Mouse (Mus musculus): ENCODE data around the gene Tbc1d23. TPM values are rescaled to one million over a fixed set of nuclear protein-coding genes. Genes with fewer than 3 reads are reported as not detected.

The Tbc1d23 gene
- 24.4 and 31.6 TPM in 2 replicates for polyA plus RNA-seq (2014; fragmentation: Nextera tagmentation; extraction: Ambion mirVana)

GRCm38 (mm10) chr16:57231089-57231936 is at the start of gene Tbc1d23:
Gene Tbc1d23 (minus strand): TSS chr16:57231504.
- H3K9me3 ChIP-seq (ENCODE audit: control insufficient read depth, low read length): no peaks in the 10 kb centered on the region
- H3K36me3 ChIP-seq (ENCODE audit: control insufficient read depth, insufficient read depth, low read length): no peaks in the 10 kb centered on the region
- H3K27ac ChIP-seq (replicated peaks in 1 of 2; ENCODE audit: control insufficient read depth in 1 of 2, insufficient read depth in 1 of 2, low read depth in 2 of 2, low read length in 2 of 2): peak within 1 kb of the TSS; percentile 70 to 81
- H3K9ac ChIP-seq (ENCODE audit: low read length): peak within 1 kb of the TSS; percentile 83
- peak within 1 kb of the TSS; percentile 85 to 93 for H3K4me3 ChIP-seq (ENCODE audit: control insufficient read depth in 1 of 2, insufficient read depth in 1 of 2, low read depth in 1 of 2, low read length in 2 of 2)
- ATAC-seq (ENCODE audit: insufficient number of reproducible peaks, insufficient read depth, low FRiP score, low read depth): peak; percentile 98
- H3K4me1 ChIP-seq (ENCODE audit: control insufficient read depth in 2 of 2, insufficient read depth in 2 of 2, low read length in 2 of 2): peaks cover 3 to 28% of the 10 kb centered on the region in 2 experiments
- H3K4me2 ChIP-seq (ENCODE audit: low read length): peak within 1 kb of the TSS; percentile 73
- H3K27me3 ChIP-seq (ENCODE audit: control insufficient read depth, insufficient read depth, low read length): no peaks in the 10 kb centered on the region
- WGBS: under 1% methylated on average over 42 of the region's 42 CpGs

GRCm38 (mm10) chr16:57280221-57281217 is 49.2 kb upstream of the Tbc1d23 start:
- H3K4me1 ChIP-seq (ENCODE audit: control insufficient read depth in 2 of 2, insufficient read depth in 2 of 2, low read length in 2 of 2): peaks cover 0 to 5% of the 10 kb centered on the region in 2 experiments; a peak in 1 of 4 replicates
- no peak for ATAC-seq (ENCODE audit: insufficient number of reproducible peaks, insufficient read depth, low FRiP score, low read depth)
- WGBS: 79% methylated on average over 31 of the region's 31 CpGs

GRCm38 (mm10) chr16:57278976-57279626 is 47.8 kb upstream of the Tbc1d23 start:
- ATAC-seq (ENCODE audit: insufficient number of reproducible peaks, insufficient read depth, low FRiP score, low read depth): no peak
- peaks cover 0 to 5% of the 10 kb centered on the region in 2 experiments; a peak in 1 of 4 replicates for H3K4me1 ChIP-seq (ENCODE audit: control insufficient read depth in 2 of 2, insufficient read depth in 2 of 2, low read length in 2 of 2)
- H3K4me2 ChIP-seq (ENCODE audit: low read length): no peak overlapping the region
- no peak overlapping the region for H3K9ac ChIP-seq (ENCODE audit: low read length)
- H3K27me3 ChIP-seq (ENCODE audit: control insufficient read depth, insufficient read depth, low read length): no peaks in the 10 kb centered on the region
- H3K9me3 ChIP-seq (ENCODE audit: control insufficient read depth, low read length): no peaks in the 10 kb centered on the region
- no peak overlapping the region for H3K27ac ChIP-seq (replicated peaks in 1 of 2; ENCODE audit: control insufficient read depth in 1 of 2, insufficient read depth in 1 of 2, low read depth in 2 of 2, low read length in 2 of 2)
- no peak overlapping the region for H3K4me3 ChIP-seq (ENCODE audit: control insufficient read depth in 1 of 2, insufficient read depth in 1 of 2, low read depth in 1 of 2, low read length in 2 of 2)
- WGBS: 87% methylated on average over 10 of the region's 12 CpGs
- no peaks in the 10 kb centered on the region for H3K36me3 ChIP-seq (ENCODE audit: control insufficient read depth, insufficient read depth, low read length)

More at GRCm38 (mm10) chr16:57280221-57281217, 49.2 kb upstream of the Tbc1d23 start:
- Histone ChIP-seq H3K9ac (ENCODE audit: low read length) (no peak overlapping the region), H3K4me2 (ENCODE audit: low read length) (no peak overlapping the region), H3K36me3 (ENCODE audit: control insufficient read depth, insufficient read depth, low read length) (no peaks in the 10 kb centered on the region), H3K4me3 (ENCODE audit: control insufficient read depth in 1 of 2, insufficient read depth in 1 of 2, low read depth in 1 of 2, low read length in 2 of 2) (no peak overlapping the region), H3K27ac (replicated peaks in 1 of 2; ENCODE audit: control insufficient read depth in 1 of 2, insufficient read depth in 1 of 2, low read depth in 2 of 2, low read length in 2 of 2) (no peak overlapping the region), H3K27me3 (ENCODE audit: control insufficient read depth, insufficient read depth, low read length) (no peaks in the 10 kb centered on the region), H3K9me3 (ENCODE audit: control insufficient read depth, low read length) (no peaks in the 10 kb centered on the region)

GRCm38 (mm10) chr16:57269751-57270150 is 38.4 kb upstream of the Tbc1d23 start:
- Histone ChIP-seq H3K27me3 (ENCODE audit: control insufficient read depth, insufficient read depth, low read length) (no peaks in the 10 kb centered on the region), H3K4me1 (ENCODE audit: control insufficient read depth in 2 of 2, insufficient read depth in 2 of 2, low read length in 2 of 2) (peaks cover 7 to 12% of the 10 kb centered on the region in 2 experiments), H3K27ac (replicated peaks in 1 of 2; ENCODE audit: control insufficient read depth in 1 of 2, insufficient read depth in 1 of 2, low read depth in 2 of 2, low read length in 2 of 2) (no peak overlapping the region), H3K36me3 (ENCODE audit: control insufficient read depth, insufficient read depth, low read length) (no peaks in the 10 kb centered on the region), H3K9me3 (ENCODE audit: control insufficient read depth, low read length) (no peaks in the 10 kb centered on the region), H3K4me3 (ENCODE audit: control insufficient read depth in 1 of 2, insufficient read depth in 1 of 2, low read depth in 1 of 2, low read length in 2 of 2) (no peak overlapping the region), H3K4me2 (ENCODE audit: low read length) (no peak overlapping the region), H3K9ac (ENCODE audit: low read length) (no peak overlapping the region)
- WGBS: 91% methylated on average over 13 of the region's 13 CpGs
- ATAC-seq (ENCODE audit: insufficient number of reproducible peaks, insufficient read depth, low FRiP score, low read depth): no peak

- Histone ChIP-seq H3K4me1 (ENCODE audit: control insufficient read depth in 2 of 2, insufficient read depth in 2 of 2, low read length in 2 of 2) (peaks cover 7 to 12% of the 10 kb centered on the region in 2 experiments), H3K36me3 (ENCODE audit: control insufficient read depth, insufficient read depth, low read length) (no peaks in the 10 kb centered on the region), H3K9ac (ENCODE audit: low read length) (no peak overlapping the region), H3K27ac (replicated peaks in 1 of 2; ENCODE audit: control insufficient read depth in 1 of 2, insufficient read depth in 1 of 2, low read depth in 2 of 2, low read length in 2 of 2) (no peak overlapping the region), H3K4me3 (ENCODE audit: control insufficient read depth in 1 of 2, insufficient read depth in 1 of 2, low read depth in 1 of 2, low read length in 2 of 2) (no peak overlapping the region), H3K4me2 (ENCODE audit: low read length) (no peak overlapping the region), H3K9me3 (ENCODE audit: control insufficient read depth, low read length) (0 out of 2 replicates have a peak, but pooled peaks cover 3% of the 10 kb centered on the region), H3K27me3 (ENCODE audit: control insufficient read depth, insufficient read depth, low read length) (no peaks in the 10 kb centered on the region)
- ATAC-seq (ENCODE audit: insufficient number of reproducible peaks, insufficient read depth, low FRiP score, low read depth): no peak
- WGBS: 84% methylated on average over 14 of the region's 14 CpGs
Measured at GRCm38 (mm10) chr16:57268058-57268841, 36.9 kb upstream of the Tbc1d23 start.

- Histone ChIP-seq H3K27ac (replicated peaks in 1 of 2; ENCODE audit: control insufficient read depth in 1 of 2, insufficient read depth in 1 of 2, low read depth in 2 of 2, low read length in 2 of 2) (no peak overlapping the region), H3K9me3 (ENCODE audit: control insufficient read depth, low read length) (0 out of 2 replicates have a peak, but pooled peaks cover 3% of the 10 kb centered on the region), H3K4me3 (ENCODE audit: control insufficient read depth in 1 of 2, insufficient read depth in 1 of 2, low read depth in 1 of 2, low read length in 2 of 2) (no peak overlapping the region), H3K27me3 (ENCODE audit: control insufficient read depth, insufficient read depth, low read length) (no peaks in the 10 kb centered on the region), H3K4me2 (ENCODE audit: low read length) (no peak overlapping the region), H3K36me3 (ENCODE audit: control insufficient read depth, insufficient read depth, low read length) (no peaks in the 10 kb centered on the region), H3K4me1 (ENCODE audit: control insufficient read depth in 2 of 2, insufficient read depth in 2 of 2, low read length in 2 of 2) (peaks cover 7 to 12% of the 10 kb centered on the region in 2 experiments), H3K9ac (ENCODE audit: low read length) (no peak overlapping the region)
- ATAC-seq (ENCODE audit: insufficient number of reproducible peaks, insufficient read depth, low FRiP score, low read depth): no peak
- WGBS: 4% methylated on average over 1 of the region's 1 CpGs
Measured at GRCm38 (mm10) chr16:57267068-57267467, 35.8 kb upstream of the Tbc1d23 start.
